Mouse (Mus musculus) ES-Bruce4 (cell line): ENCODE results near the gene Slc39a5. TPM values are rescaled to one million over a fixed set of nuclear protein-coding genes. Genes with fewer than 3 reads are reported as not detected.

ENCODE experiments used
- H3K27ac ChIP-seq: 2 replicates; pipeline ENCODE4 v1.5.1; 2012; ENCODE audit warnings: low read length, inconsistent platforms; ENCODE audit not compliant: insufficient read depth
- H3K27me3 ChIP-seq: 2 replicates; pipeline ENCODE4 v1.6.1; 2012; ENCODE audit warnings: mild to moderate bottlenecking, low read length, inconsistent platforms; ENCODE audit not compliant: control insufficient read depth, poor library complexity, insufficient read depth, severe bottlenecking
- H3K36me3 ChIP-seq: 2 replicates; pipeline ENCODE4 v1.6.1; 2012; ENCODE audit warnings: inconsistent platforms, mild to moderate bottlenecking, low read length, moderate library complexity; ENCODE audit not compliant: control insufficient read depth, poor library complexity, insufficient read depth, severe bottlenecking
- H3K4me1 ChIP-seq: one replicate; pipeline ENCODE4 v1.8.1; 2011; ENCODE audit warnings: low read length; ENCODE audit not compliant: control insufficient read depth, insufficient read depth
- H3K4me3 ChIP-seq: 2 replicates; pipeline ENCODE4 v1.5.1; 2011; ENCODE audit warnings: low read depth, mild to moderate bottlenecking, low read length
- H3K9ac ChIP-seq: 2 replicates; pipeline ENCODE4 v1.6.1; 2012; ENCODE audit warnings: low read depth, mild to moderate bottlenecking, inconsistent platforms; ENCODE audit not compliant: poor library complexity, severe bottlenecking
- H3K9me3 ChIP-seq: replicated peaks from 2 replicates; pipeline ENCODE4 v1.6.1; 2012; ENCODE audit warnings: mild to moderate bottlenecking, low read length, inconsistent platforms; ENCODE audit not compliant: control insufficient read depth, poor library complexity, insufficient read depth, severe bottlenecking
- CTCF ChIP-seq: IDR thresholded peaks from one replicate; pipeline ENCODE4 v1.8.1; 2011; ENCODE audit warnings: low read depth, low read length
- EP300 ChIP-seq: IDR thresholded peaks from 2 replicates; pipeline ENCODE4 v1.6.1; 2011; ENCODE audit warnings: low read depth, low read length; ENCODE audit not compliant: insufficient read depth
- POLR2A ChIP-seq: IDR thresholded peaks from one replicate; pipeline ENCODE4 v1.8.1; 2011; ENCODE audit warnings: low read length; ENCODE audit not compliant: insufficient read depth
- polyA plus RNA-seq: library from polyadenylated mRNA; stranded (reverse); fragments of >200 nt; gene quantifications from 2 replicates; pipeline ENCODE4 v1.2.4, GENCODE M21; 2011; ENCODE audit warnings: low read depth; ENCODE audit not compliant: missing spikeins, insufficient read depth, insufficient read length

Gene Slc39a5
- polyA plus RNA-seq, 1 experiment = 0.31 TPM

GRCm38 (mm10) chr10:128429454-128429853 lies 28.4 kb upstream of the Slc39a5 start:
- peaks cover 17% of the 10 kb centered on the region for H3K36me3 ChIP-seq
- TF ChIP-seq POLR2A (no peak), EP300 (no peak), CTCF (no peak)
- H3K27ac ChIP-seq = no peak overlapping the region
- no peak overlapping the region for H3K4me3 ChIP-seq
- H3K9ac ChIP-seq = no peak overlapping the region
- H3K4me1 ChIP-seq = no peaks in the 10 kb centered on the region
- H3K9me3 ChIP-seq = no peaks in the 10 kb centered on the region
- no peaks in the 10 kb centered on the region for H3K27me3 ChIP-seq

DNA sequence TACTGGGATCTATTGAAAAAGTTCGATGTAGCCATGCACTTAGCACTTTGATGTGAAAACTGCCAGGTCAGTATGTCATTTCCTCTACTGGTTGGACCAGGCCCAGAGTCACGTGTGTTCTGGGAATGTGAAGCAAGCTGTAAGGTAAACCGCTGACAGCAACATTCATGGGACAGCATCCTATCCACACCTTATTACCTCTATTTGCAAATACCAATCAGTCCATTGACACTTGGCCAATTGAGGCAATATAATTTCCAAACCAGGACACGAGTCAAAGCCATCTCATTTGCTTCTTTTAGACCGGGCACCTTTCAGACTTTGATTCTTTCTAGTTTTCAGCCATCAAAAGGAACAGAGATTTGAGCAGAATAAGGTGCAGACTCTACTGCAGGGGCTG lies 28.0 kb upstream of the Slc39a5 start:
- no peak overlapping the region for H3K27ac ChIP-seq
- no peaks in the 10 kb centered on the region for H3K27me3 ChIP-seq
- peaks cover 17% of the 10 kb centered on the region for H3K36me3 ChIP-seq
- no peaks in the 10 kb centered on the region for H3K9me3 ChIP-seq
- TF ChIP-seq EP300 (no peak), POLR2A (no peak), CTCF (no peak)
- no peaks in the 10 kb centered on the region for H3K4me1 ChIP-seq
- H3K9ac ChIP-seq = no peak overlapping the region
- no peak overlapping the region for H3K4me3 ChIP-seq

DNA sequence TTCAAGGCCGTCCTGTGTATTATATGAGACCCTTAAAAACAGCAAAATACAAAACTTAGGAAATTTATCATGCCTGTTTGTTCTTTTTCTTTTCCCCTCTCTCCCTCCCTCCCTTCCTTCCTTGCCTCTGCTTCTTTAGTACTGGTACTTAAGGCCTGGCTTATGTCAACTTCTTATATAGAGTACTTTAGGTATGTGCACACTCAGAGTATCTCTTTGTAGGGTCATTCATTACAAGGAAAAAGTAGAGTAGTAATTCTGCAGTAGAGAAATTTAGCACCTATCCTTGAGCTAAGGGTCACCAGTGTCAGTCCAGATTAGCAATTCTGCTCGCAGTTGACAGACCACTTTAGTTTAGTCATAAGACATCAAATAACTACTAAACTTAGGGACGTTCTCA lies 24.2 kb upstream of the Slc39a5 start:
- peaks cover 26% of the 10 kb centered on the region for H3K36me3 ChIP-seq
- H3K9ac ChIP-seq = no peak overlapping the region
- no peak for TF ChIP-seq EP300
- no peak for TF ChIP-seq POLR2A
- TF ChIP-seq CTCF = no peak
- H3K27ac ChIP-seq = no peak overlapping the region
- H3K4me3 ChIP-seq = no peak overlapping the region
- H3K27me3 ChIP-seq = no peaks in the 10 kb centered on the region
- no peaks in the 10 kb centered on the region for H3K4me1 ChIP-seq
- no peaks in the 10 kb centered on the region for H3K9me3 ChIP-seq

DNA sequence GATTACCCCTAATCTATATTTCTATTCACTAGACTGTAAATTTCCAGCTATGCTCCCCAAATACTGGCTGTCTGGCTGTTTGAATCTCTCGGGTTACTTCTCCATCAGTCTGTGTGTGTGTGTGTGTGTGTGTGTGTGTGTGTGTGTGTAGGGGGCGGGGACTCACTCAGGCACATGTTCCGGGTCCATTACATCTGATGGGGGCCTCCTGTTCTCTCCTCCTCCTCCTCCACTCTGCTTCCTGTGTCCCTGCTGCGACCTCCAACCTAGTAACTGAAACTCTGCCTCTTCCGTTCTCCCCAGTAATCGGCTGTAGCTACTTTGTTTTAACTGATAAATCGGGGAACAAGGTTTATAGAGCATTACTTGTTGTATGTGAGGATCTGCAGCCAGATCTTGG lies 23.6 kb upstream of the Slc39a5 start:
- Histone ChIP-seq H3K36me3 (peaks cover 23% of the 10 kb centered on the region), H3K9me3 (no peaks in the 10 kb centered on the region), H3K9ac (no peak overlapping the region), H3K27ac (no peak overlapping the region), H3K4me1 (no peaks in the 10 kb centered on the region), H3K27me3 (no peaks in the 10 kb centered on the region), H3K4me3 (no peak overlapping the region)
- TF ChIP-seq CTCF (no peak), EP300 (no peak), POLR2A (no peak)

GRCm38 (mm10) chr10:128422426-128422825 lies 21.4 kb upstream of the Slc39a5 start:
- H3K27me3 ChIP-seq = no peaks in the 10 kb centered on the region
- no peak overlapping the region for H3K9ac ChIP-seq
- no peaks in the 10 kb centered on the region for H3K4me1 ChIP-seq
- H3K9me3 ChIP-seq = no peaks in the 10 kb centered on the region
- peaks cover 22% of the 10 kb centered on the region for H3K36me3 ChIP-seq
- H3K4me3 ChIP-seq = no peak overlapping the region
- no peak for TF ChIP-seq CTCF
- no peak overlapping the region for H3K27ac ChIP-seq

DNA sequence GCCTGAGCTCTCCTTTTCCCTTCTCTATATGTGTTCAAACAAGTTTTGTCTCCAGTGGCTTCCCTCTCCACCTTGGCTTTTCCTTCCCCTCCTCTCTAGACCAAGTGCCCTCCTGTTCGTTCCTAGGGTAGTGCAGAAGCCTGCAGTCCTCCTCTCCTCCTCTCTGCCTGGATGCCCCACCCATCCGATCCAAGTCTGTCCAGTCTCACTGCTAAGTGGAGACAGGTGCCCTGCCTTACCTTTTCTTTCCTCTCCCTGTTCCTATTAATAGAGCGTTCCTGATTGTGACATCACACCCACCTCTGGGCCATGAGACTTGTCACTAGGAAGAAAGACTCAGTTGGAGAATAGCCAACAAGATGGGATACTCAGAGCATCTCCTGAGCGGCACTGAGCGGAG lies 13.8 kb upstream of the Slc39a5 start:
- peaks cover 21% of the 10 kb centered on the region for H3K36me3 ChIP-seq
- no peak overlapping the region for H3K9ac ChIP-seq
- H3K9me3 ChIP-seq = no peaks in the 10 kb centered on the region
- H3K4me1 ChIP-seq = no peaks in the 10 kb centered on the region
- TF ChIP-seq POLR2A (no peak), CTCF (no peak), EP300 (no peak)
- H3K4me3 ChIP-seq = no peak overlapping the region
- H3K27ac ChIP-seq = no peak overlapping the region
- no peaks in the 10 kb centered on the region for H3K27me3 ChIP-seq

DNA sequence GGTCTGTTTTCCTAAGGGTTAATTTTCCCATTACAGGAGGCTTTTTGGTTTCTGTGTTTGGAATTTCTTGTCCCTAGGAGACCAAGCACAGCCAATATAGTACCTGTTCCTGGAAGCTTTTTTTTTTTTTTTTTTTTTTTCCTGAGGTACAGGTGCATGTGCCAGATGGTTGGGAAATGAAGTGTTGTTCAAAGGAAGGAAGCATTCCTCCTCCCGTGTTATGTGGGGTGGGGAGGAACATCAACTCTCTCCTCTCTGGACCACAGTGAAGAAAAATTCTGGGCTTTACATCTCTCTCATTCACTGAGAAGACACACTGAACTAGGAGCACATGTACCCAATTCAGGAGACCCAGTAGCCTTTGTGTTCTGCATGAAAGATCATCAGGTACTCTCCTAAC lies 12.0 kb upstream of the Slc39a5 start:
- Histone ChIP-seq H3K9ac (no peak overlapping the region), H3K27me3 (no peaks in the 10 kb centered on the region), H3K9me3 (no peaks in the 10 kb centered on the region), H3K27ac (no peak overlapping the region), H3K4me3 (no peak overlapping the region), H3K36me3 (peaks cover 15% of the 10 kb centered on the region), H3K4me1 (peaks cover 1% of the 10 kb centered on the region)
- TF ChIP-seq CTCF (no peak), POLR2A (no peak), EP300 (no peak)
